Mouse (Mus musculus): Measurements from ENCODE around the gene Eif3b.

Eif3b gene

DNA sequence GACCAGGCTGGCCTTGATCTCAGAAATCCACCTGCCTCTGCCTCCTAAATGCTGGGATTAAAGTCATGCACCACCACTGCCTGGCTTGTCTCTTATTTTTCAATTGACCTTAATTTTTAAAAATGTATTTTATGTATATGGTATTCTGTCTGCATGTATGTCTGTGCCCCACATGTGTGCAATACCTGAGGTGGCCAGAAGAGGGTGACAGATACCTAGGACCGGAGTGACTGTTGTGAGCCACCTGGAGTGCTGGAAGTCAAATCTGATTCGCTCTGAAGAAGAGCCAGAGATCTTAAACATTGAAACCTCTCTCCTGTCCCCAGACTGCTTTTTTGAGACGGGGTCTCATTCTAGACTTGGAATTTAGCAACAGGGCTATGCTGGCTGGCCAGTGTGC is 53.2 kb downstream of the Eif3b start:
- no peak for DNase-seq (ENCODE audit: extremely low spot score, low spot score)

DNA sequence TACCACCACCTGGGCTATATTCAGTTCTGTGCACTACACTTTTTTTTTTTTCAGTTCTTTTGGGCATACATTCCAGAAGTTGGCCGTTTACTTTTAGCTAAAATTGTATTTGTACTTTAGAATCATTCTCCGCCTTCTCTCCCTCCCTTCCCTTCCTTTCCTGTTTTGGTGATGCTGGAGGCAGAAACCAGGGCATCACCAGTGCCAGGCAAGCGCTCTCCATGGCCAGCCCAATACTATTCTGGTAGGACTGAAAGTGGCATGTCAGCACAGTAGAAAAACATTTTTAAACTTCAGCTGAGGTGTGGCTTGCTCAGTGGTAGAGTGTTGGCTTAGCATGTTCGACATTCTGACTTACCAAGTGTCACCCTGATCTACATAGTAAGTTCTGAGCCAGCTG is 62.3 kb downstream of the Eif3b start:
- no peak for DNase-seq (ENCODE audit: extremely low spot score, low spot score)

DNA sequence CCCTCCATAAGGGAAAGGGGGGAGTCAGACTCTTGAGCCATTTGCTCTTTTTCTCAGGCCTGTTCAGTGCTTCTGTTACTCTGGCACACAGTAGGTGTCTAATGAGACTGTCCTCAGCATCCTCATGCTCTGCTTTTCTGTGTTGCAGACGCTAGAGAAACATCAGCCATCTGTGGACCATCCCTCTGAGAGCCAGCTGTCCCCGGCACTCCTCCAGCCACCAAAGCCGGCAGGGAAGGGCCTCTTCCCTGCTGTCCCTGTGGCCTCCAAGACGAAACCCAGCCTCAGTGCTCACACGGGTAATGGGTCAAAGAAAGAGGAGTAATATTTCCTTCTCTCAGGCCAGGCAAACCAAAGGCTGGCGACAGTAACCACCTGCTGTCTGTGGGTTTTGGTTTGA is 72.0 kb downstream of the Eif3b start:
- no peak for DNase-seq (ENCODE audit: extremely low spot score, low spot score)

DNA sequence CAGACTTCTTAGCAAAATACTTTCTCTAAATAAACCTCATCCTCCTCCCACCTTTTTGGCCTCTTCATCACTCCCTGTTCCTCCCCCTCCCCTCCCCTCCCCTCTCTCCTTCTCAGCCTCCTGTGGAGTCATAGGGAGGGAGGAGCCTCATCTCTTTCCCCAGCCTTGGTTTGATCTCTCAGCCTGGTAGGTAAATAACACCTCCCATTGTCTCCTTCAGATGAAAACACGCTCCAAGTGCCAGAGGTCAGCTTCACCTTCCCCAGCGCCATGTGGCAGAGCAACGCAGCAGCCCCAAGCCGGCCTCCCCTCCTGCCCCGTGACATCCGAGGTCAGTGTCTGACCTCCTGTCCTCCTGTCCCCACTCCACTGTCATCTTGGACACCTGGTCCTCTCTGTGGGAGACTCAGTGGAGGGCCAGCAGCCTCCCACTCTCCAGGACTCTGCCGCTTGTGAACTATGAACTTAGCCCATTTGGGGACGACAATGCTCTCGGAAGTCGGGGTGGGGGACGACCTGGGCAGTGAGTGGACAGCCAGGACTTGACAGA is 73.6 kb downstream of the Eif3b start:
- no peak for DNase-seq (ENCODE audit: extremely low spot score, low spot score)

Measured in neural tube, embryonic 10.5 days (tissue).